Mouse (Mus musculus) cerebellum, adult 8-10 months (tissue): ENCODE data around the gene Sez6.

Source experiments
- DNase-seq: peaks from one replicate; pipeline ENCODE4 v3.0.0; 2022

Sez6 gene

DNA sequence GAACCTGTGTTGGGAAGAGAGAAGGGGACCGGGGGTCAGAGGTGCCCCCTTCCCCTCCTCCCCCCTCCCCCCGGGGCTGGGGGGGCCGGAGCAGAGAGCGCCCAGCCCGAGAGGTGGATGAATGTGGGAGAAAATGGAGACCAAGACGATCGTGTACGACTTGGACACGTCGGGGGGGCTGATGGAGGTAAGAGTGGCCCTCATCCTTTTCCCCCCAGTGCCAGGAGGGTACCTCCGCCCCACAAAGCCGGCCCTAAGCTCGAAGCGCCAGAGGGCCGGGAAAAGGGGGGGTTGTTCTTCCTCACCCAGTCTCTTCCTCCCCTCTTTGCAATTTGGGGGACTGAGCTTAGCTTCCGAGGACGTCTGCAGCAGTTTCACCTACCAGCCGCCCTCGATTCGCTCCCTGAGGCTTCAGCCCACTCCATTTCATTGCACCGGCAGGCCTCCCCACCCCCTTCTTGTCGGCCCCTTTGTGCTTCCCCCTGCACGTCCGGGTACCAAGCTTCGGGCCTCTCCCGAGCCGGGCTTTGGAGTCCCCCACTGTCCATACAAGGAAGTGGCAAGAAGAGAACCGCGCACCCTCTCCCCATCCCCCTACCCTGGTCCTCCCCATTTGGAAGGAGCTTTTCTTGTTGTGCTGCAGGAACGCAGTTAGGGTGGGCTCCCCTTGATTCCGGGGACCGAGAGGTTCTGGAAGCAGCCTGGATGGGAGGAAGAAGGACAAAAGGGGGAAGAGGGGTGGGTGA, 52.8 kb downstream of the Sez6 start:
- DNase-seq, result peak; percentile 57

DNA sequence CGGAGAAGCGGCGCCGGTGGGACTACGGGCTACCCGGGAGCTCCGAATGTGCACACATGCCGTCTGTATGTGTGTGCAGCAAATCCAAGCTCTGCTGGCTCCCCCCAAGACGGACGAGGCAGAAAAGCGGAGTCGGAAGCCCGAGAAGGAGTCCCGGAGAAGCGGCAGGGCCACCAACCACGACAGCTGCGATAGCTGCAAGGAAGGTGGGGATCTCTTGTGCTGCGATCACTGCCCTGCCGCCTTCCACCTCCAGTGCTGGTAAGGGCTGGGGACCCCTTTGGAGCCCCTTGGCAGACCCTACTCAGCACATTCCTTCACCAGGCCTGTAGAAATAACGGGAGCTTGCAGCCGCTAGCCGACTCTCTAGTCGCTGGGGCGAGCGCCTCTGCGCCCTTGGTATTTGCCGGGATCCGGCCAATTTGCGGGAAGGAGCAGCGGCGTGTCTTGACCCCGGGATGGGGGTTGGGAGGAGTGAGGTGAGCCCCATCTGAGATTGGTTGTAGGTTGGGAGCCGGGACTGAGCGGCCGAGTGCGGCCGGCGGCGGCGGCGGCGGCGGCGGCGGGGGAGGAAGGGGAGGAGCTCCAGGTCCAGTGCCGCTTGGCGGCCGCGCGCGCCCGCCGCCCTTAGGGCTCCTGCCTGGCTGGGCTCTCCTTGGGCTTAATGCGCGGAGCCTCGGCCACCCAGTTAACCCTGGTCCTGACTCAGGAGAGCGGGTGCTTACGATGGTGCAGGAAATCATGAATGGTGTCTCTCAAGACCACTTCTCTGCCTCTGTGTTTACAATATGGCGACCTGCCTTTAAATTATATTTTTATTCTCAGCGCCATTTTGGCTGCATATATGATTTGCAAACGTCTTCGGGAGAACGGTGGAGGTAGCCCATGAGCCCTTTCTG, 53.6 kb downstream of the Sez6 start:
- DNase-seq, result peak; percentile 70

DNA sequence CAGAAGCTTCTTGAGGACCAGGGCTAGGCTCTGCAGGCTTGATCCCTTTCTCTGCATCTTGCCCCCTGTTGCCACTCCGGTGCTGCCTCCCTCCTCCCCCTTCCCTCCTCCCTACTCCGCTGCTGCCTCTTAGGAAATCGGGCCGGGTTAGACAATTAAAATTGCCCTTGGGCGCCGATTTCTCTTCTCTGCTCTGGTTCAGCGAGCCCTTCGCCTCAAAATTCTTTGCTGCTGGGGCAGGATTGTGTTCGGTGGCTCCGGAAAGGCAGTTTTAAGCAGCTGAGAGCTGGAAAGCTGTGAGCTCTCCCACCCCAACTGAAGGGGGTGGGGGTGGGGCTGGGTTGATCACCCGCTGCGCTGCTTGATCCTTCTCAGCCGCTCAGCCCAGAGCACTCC, 54.2 kb downstream of the Sez6 start:
- DNase-seq, result peak; percentile 53

GRCm38 (mm10) chr11:77985541-77986065, 55.0 kb downstream of the Sez6 start:
- DNase-seq, result no peak

- peak; percentile 44 for DNase-seq
Measured at GRCm38 (mm10) chr11:77989071-77989690, 58.6 kb downstream of the Sez6 start.

DNA sequence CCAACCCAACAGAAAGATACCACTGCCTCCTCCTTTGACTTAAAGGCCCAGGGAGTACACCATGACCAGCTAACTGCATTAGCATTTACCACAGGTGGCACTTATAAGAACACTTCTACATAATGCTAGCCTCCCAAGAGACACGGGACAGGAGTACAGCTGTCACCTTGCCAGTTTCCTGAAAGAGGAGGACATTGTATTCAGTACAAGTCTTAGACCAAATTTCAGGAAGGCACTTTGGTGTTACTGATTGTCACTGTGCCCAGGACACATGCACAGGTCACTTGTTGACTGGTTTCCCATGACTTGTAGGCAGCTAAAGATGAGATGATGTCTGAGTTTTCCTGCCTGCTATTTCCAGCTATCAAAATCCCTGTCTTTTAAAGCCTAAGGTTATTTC, 65.0 kb downstream of the Sez6 start:
- DNase-seq, result no peak

DNA sequence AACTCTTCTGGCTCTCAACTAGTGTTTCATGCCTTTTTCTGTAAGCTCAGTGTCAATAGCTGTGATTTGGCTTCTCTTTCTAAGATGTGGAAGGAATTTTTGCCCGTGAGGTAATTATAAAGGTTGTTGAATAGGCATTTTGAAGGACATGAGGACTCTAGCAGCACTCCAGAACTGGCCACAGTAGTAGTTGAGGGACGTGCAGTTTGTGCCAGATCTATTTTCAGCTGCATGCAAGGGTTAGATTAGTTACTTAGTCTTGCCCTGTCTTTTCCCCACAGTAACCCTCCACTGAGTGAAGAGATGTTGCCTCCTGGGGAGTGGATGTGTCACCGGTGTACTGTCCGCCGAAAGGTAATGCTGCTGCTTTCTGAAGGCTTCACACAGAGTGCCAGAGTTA, 75.8 kb downstream of the Sez6 start:
- DNase-seq, result no peak

DNA sequence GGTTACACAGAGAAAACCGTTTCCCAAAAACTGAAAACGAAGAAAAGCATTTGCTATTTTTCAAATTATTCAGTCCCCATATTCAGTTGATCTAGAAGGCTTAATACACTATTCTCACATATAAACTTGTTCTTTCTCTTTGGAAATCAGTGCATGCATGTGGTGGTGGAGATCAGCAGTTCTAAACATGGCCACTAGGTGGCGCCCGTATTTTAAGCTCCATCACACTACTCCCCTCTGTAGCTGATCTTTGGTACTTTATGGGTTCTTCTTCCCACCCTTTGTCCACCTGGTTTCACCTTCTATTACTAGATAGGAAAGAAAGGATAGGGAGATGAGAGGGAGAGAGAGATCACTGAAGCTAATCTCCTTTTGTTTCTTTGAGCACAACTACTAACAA, 89.1 kb downstream of the Sez6 start:
- peak; percentile 75 for DNase-seq

GRCm38 (mm10) chr11:78023607-78024006, 93.0 kb downstream of the Sez6 start:
- no peak for DNase-seq
